Mouse (Mus musculus) limb, embryonic 14.5 days (tissue): ENCODE data around the gene Asb1. TPM values are rescaled to one million over a fixed set of nuclear protein-coding genes. Genes with fewer than 3 reads are reported as not detected.

ENCODE experiments used
- ATAC-seq: fragments of 200-750 bp; cut with Nextera tagmentation; 2 replicates; pipeline ENCODE4 v1.8.0; 2017; ENCODE audit warnings: low read depth, moderate number of reproducible peaks, moderate TSS enrichment; ENCODE audit not compliant: low FRiP score
- DNase-seq: peaks from one replicate; pipeline ENCODE4 v3.0.0-alpha.2; 2015; ENCODE audit warnings: low spot score
- H3K27ac ChIP-seq: fragments of 300-500 bp; sonication (generic); replicated peaks from 2 replicates; pipeline ENCODE4 v1.5.1; 2014; ENCODE audit warnings: low read depth, mild to moderate bottlenecking, low read length, moderate library complexity, mixed read lengths
- H3K27me3 ChIP-seq: fragments of 300-500 bp; sonication (generic); 2 replicates; pipeline ENCODE4 v1.6.1; 2014; ENCODE audit warnings: low read length, mixed read lengths; ENCODE audit not compliant: control insufficient read depth, insufficient read depth
- H3K36me3 ChIP-seq: fragments of 300-500 bp; sonication (generic); 2 replicates; pipeline ENCODE4 v1.6.1; 2014; ENCODE audit warnings: mild to moderate bottlenecking, low read length, moderate library complexity, mixed read lengths; ENCODE audit not compliant: control insufficient read depth, insufficient read depth
- H3K4me1 ChIP-seq: fragments of 300-500 bp; sonication (generic); 2 replicates; pipeline ENCODE4 v1.6.1; 2014; ENCODE audit warnings: antibody characterized with exemption, low read length, mixed read lengths; ENCODE audit not compliant: control insufficient read depth, insufficient read depth
- H3K4me2 ChIP-seq: fragments of 300-500 bp; sonication (generic); replicated peaks from 2 replicates; pipeline ENCODE4 v1.6.1; 2014; ENCODE audit warnings: low read depth, mild to moderate bottlenecking, low read length, moderate library complexity; ENCODE audit not compliant: severe bottlenecking
- H3K4me3 ChIP-seq: fragments of 300-500 bp; sonication (generic); replicated peaks from 2 replicates; pipeline ENCODE4 v1.5.1; 2014; ENCODE audit warnings: low read length
- H3K9ac ChIP-seq: fragments of 300-500 bp; sonication (generic); 2 replicates; pipeline ENCODE4 v1.6.1; 2014; ENCODE audit warnings: mild to moderate bottlenecking, low read depth, low read length, moderate library complexity; ENCODE audit not compliant: severe bottlenecking
- H3K9me3 ChIP-seq: fragments of 300-500 bp; sonication (generic); 2 replicates; pipeline ENCODE4 v1.6.1; 2016; ENCODE audit warnings: low read length; ENCODE audit not compliant: control insufficient read depth
- POLR2A ChIP-seq: fragments of 200-500 bp; IDR thresholded peaks from 2 replicates; pipeline ENCODE4 v1.8.0; 2012; ENCODE audit warnings: inconsistent platforms, mild to moderate bottlenecking, moderate library complexity, borderline replicate concordance; ENCODE audit not compliant: insufficient read depth, insufficient read length; ENCODE audit errors: extremely low read depth
- WGBS: fragments of 180-500 bp; shearing (Covaris S2); extraction: QIAGEN DNeasy Blood & Tissue Kit; methylation state at CpG from one replicate; pipeline ENCODE4 v1.1.7; 2014; 5-methylcytosine and 5-hydroxymethylcytosine counted together
- polyA plus RNA-seq, 2 experiments: library from polyadenylated mRNA; depleted of rRNA in 1 of 2; stranded (reverse) in 1 of 2; unstranded in 1 of 2; fragments of >200 nt; fragmentation: Nextera tagmentation in 1 of 2; extraction: Ambion mirVana in 1 of 2; gene quantifications; 2 replicates each; pipeline versions ENCODE4 v1.2.1 to v1.2.3; 2012 to 2014

Gene Asb1
- polyA plus RNA-seq, 2 experiments = 7.3 to 8.1 TPM

GRCm38 (mm10) chr1:91543974-91544373 is 3.6 kb downstream of the Asb1 start:
- Histone ChIP-seq H3K27ac (no peak overlapping the region), H3K36me3 (peaks cover 35% of the 10 kb centered on the region), H3K27me3 (peaks cover 8% of the 10 kb centered on the region), H3K9me3 (no peaks in the 10 kb centered on the region), H3K9ac (no peak overlapping the region), H3K4me1 (peaks cover 14% of the 10 kb centered on the region), H3K4me3 (no peak overlapping the region), H3K4me2 (no peak overlapping the region)
- 85% methylated on average over 4 of the region's 4 CpGs for WGBS
- no peak for TF ChIP-seq POLR2A
- DNase-seq = no peak
- ATAC-seq = no peak

GRCm38 (mm10) chr1:91545226-91545625 is 4.9 kb downstream of the Asb1 start:
- ATAC-seq (no peak), DNase-seq (no peak)
- Histone ChIP-seq H3K27ac (no peak overlapping the region), H3K4me2 (no peak overlapping the region), H3K27me3 (no peaks in the 10 kb centered on the region), H3K9me3 (no peaks in the 10 kb centered on the region), H3K36me3 (peaks cover 35% of the 10 kb centered on the region), H3K4me1 (peaks cover 8% of the 10 kb centered on the region), H3K9ac (no peak overlapping the region), H3K4me3 (no peak overlapping the region)
- 69% methylated on average over 1 of the region's 1 CpGs for WGBS
- TF ChIP-seq POLR2A = no peak

- TF ChIP-seq POLR2A = no peak
- Histone ChIP-seq H3K27ac (no peak overlapping the region), H3K4me3 (no peak overlapping the region), H3K4me1 (no peaks in the 10 kb centered on the region; the same call in 1 of the 2 replicates), H3K9me3 (no peaks in the 10 kb centered on the region), H3K4me2 (no peak overlapping the region), H3K9ac (no peak overlapping the region), H3K27me3 (no peaks in the 10 kb centered on the region), H3K36me3 (peaks cover 44% of the 10 kb centered on the region)
- ATAC-seq = no peak
- 97% methylated on average over 5 of the region's 5 CpGs for WGBS
- no peak for DNase-seq
These were observed 7.2 kb downstream of the Asb1 start for GRCm38 (mm10) chr1:91547567-91547966.

- Histone ChIP-seq H3K27me3 (no peaks in the 10 kb centered on the region), H3K4me3 (no peak overlapping the region), H3K9me3 (no peaks in the 10 kb centered on the region), H3K9ac (no peak overlapping the region), H3K4me1 (no peaks in the 10 kb centered on the region; the same call in 1 of the 2 replicates), H3K27ac (no peak overlapping the region), H3K36me3 (peaks cover 48% of the 10 kb centered on the region), H3K4me2 (no peak overlapping the region)
- WGBS = 74% methylated on average over 2 of the region's 2 CpGs
- no peak for ATAC-seq
- no peak for TF ChIP-seq POLR2A
- DNase-seq = no peak
These were observed 8.7 kb downstream of the Asb1 start for GRCm38 (mm10) chr1:91549073-91549472.

- Histone ChIP-seq H3K27me3 (no peaks in the 10 kb centered on the region), H3K36me3 (peaks cover 31% of the 10 kb centered on the region), H3K4me1 (peaks cover 3% of the 10 kb centered on the region), H3K27ac (no peak overlapping the region), H3K9ac (no peak overlapping the region), H3K4me2 (no peak overlapping the region), H3K9me3 (no peaks in the 10 kb centered on the region), H3K4me3 (no peak overlapping the region)
- ATAC-seq (no peak), DNase-seq (no peak)
- WGBS = 63% methylated on average over 2 of the region's 2 CpGs
- TF ChIP-seq POLR2A = no peak
These were observed 16.8 kb downstream of the Asb1 start for GRCm38 (mm10) chr1:91557099-91557498.

GRCm38 (mm10) chr1:91561226-91561625 is 20.9 kb downstream of the Asb1 start:
- WGBS = 84% methylated on average over 6 of the region's 6 CpGs
- no peak overlapping the region for H3K4me2 ChIP-seq
- no peak overlapping the region for H3K4me3 ChIP-seq

More at GRCm38 (mm10) chr1:91561226-91561625, 20.9 kb downstream of the Asb1 start:
- Histone ChIP-seq H3K36me3 (peaks cover 3% of the 10 kb centered on the region; the same call in 1 of the 2 replicates), H3K27me3 (no peaks in the 10 kb centered on the region), H3K9ac (no peak overlapping the region), H3K4me1 (peaks cover 23% of the 10 kb centered on the region), H3K9me3 (no peaks in the 10 kb centered on the region), H3K27ac (no peak overlapping the region)
- DNase-seq = no peak
- ATAC-seq = no peak
- TF ChIP-seq POLR2A = no peak
